Mouse (Mus musculus): ENCODE results near the gene Hspbap1.

Hspbap1 gene

DNA sequence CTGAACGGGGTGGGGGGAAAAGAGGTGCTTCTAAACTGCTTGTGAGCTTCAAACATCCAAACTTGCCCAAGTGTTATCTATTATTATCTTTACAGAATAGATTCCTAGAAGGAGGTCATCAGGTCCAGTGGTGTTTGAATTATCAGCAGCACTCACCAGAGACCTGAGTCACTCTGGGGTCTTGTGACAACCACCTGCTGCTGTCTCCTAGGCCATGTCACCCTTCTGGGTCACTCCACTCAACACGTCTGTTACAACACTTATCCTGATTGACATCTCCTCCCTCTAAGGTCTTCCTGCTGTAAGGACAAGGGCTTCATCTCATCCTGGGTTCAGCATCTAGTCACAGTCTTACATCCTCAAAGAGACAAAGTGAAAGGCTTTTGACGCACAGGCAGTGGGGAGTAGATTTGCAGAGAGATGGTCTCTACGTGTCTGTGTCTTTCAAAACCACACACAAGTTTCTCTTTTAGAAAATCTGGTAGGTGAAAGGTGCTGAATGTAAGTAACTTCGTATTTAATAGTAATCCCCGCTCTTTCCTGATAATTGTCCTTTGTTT is 21.9 kb downstream of the Hspbap1 start:
- DNase-seq (ENCODE audit: extremely low spot score): no peak

GRCm38 (mm10) chr16:35802163-35802562 is 32.0 kb downstream of the Hspbap1 start:
- DNase-seq (ENCODE audit: extremely low spot score): no peak

- DNase-seq (ENCODE audit: extremely low spot score): no peak
Observed at GRCm38 (mm10) chr16:35803723-35804122, 33.5 kb downstream of the Hspbap1 start.

DNA sequence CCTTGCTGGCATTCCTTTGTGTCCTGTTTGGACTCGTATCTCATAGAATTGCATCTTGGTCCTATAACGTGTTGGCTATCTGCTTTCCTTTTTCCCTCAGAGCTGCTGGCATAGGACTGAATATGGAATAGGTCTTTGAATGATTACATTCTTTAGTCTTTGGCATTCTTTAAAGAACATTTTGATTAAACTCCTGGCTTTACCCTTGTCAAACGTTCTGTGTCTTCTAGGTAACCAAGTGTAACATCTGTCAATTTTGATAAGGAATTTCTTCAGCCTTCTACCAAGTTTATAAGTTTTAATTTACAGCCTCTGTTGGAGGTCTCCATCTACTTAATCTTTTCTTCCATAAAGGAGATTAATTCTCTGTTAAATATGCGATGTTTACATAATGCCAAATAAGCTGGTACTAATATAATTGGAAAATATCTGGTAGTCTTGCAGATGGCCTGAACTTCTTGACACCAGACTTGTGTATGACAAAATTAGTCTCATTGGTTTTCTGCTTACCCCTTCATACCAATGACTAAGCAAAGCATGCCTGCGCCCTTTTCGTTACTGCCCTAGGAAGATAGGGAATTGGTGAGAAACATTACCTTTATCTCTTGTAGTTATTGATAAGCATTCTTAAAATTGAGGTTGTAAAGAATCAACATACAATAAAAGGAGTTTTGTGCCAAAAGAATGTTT is 36.9 kb downstream of the Hspbap1 start:
- no peak for DNase-seq (ENCODE audit: extremely low spot score)

- DNase-seq (ENCODE audit: extremely low spot score): no peak
Observed at GRCm38 (mm10) chr16:35807663-35807992, 37.5 kb downstream of the Hspbap1 start.

- no peak for DNase-seq (ENCODE audit: extremely low spot score)
Observed at GRCm38 (mm10) chr16:35808838-35809237, 38.7 kb downstream of the Hspbap1 start.

GRCm38 (mm10) chr16:35813119-35813518 is 42.9 kb downstream of the Hspbap1 start:
- no peak for DNase-seq (ENCODE audit: extremely low spot score)

DNA sequence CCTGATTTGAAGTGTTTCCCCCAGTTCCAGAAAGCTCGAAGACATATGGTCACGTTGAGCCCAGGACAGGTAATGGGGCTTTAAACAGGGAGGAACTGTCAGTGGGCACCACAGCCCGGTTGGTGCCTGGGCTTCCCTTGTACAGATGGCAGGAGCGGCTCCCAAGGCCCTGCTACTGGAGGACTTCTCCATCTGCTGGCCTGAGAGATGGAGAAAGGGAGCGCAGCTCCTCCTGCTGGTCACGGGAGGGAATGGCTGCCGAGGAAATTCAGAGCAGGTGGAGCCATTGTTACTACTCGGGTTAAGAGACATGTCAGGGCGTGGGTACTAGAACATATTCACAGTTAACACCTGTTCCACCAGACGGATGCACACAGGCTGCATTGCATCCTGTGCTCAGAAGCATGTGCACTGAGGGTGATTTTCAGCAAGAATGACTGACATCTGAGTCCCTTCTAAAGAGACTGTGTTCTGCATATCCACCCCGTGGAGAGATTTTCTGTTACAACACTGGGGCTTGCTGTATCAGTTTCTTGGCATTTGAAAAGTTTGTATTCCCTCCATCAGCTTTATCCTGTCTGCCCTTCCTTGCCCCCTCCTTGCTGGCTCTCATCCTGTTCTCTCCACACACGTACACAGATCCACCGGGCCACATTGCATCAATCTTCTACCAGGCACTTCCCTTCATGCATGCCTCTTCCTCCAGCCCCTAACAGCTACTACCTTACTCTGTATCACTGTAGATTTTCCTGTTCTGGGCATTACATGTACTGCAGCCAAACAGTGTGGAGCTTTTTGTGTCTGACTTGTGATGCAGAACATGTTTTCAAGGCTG is 47.3 kb downstream of the Hspbap1 start:
- DNase-seq (ENCODE audit: extremely low spot score): peak; percentile 82

DNA sequence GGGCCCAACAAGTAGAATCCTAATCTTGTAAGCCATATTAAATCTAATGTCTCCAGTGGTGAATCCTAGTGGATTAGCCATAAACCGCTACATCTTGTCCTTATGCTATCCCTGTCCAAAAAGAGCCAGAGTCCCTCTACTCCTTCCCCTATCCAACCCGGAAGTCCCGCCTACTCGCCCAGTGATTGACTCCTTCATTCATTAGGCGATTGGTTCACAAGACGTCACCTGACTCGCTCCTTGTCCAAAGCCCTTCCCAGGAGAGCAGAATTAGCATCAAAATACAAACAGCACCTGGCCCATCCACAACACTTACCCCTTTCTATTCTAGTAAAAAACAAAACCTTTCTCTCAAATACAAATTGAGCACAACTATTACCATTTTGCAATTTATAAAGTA is 59.8 kb downstream of the Hspbap1 start:
- no peak for DNase-seq (ENCODE audit: extremely low spot score)

DNA sequence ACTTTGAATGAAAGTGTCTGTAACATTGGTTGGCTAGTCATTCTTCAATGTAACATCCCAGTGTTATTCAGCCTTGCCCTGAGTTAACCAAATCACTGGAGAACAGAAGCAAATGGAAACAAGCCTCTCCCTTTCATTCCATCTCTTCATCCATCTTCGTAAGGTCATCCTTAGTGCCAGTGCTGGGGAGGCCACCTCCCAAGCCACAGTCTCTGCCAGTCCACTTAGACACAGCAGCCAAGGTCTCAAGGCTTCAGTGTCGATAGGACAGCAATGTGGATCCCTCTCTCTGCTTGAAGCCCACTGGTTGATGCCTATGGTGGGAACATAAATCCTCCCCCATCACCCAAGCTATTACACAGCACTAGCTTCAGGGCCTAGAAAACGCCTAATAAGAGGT is 62.8 kb downstream of the Hspbap1 start:
- no peak for DNase-seq (ENCODE audit: extremely low spot score)

- no peak for DNase-seq (ENCODE audit: extremely low spot score)
Observed at GRCm38 (mm10) chr16:35834653-35835052, 64.5 kb downstream of the Hspbap1 start.

GRCm38 (mm10) chr16:35839680-35840079 is 69.5 kb downstream of the Hspbap1 start:
- DNase-seq (ENCODE audit: extremely low spot score): peak; percentile 25

- DNase-seq (ENCODE audit: extremely low spot score): no peak
Observed at GRCm38 (mm10) chr16:35847138-35847537, 77.0 kb downstream of the Hspbap1 start.

- no peak for DNase-seq (ENCODE audit: extremely low spot score)
Observed at GRCm38 (mm10) chr16:35855846-35856245, 85.7 kb downstream of the Hspbap1 start.

DNA sequence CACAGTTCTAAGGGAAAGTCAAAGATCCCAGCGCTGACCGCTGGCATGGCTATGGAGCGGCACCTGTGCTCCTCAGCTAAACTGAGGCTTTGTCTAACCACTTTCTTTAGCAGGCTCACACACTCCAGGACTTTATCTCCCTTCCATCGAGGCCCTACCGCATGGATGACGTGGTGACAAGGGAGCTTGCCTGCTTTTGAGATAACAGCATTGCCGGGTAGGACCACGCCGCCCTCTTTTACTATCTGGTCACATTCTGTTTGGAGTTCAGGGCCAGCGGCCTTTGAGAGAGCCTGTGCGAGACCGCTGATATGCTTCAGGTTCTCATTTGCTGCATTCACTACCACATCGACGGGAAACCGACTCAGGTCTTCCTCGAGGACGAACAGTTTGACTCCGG is 86.6 kb downstream of the Hspbap1 start:
- DNase-seq (ENCODE audit: extremely low spot score): no peak

- DNase-seq (ENCODE audit: extremely low spot score): no peak
Observed at GRCm38 (mm10) chr16:35860236-35860635, 90.1 kb downstream of the Hspbap1 start.

- DNase-seq (ENCODE audit: extremely low spot score): no peak
Observed at GRCm38 (mm10) chr16:35862057-35862456, 91.9 kb downstream of the Hspbap1 start.

- no peak for DNase-seq (ENCODE audit: extremely low spot score)
Observed at GRCm38 (mm10) chr16:35867726-35868125, 97.6 kb downstream of the Hspbap1 start.

GRCm38 (mm10) chr16:35869126-35869525 is 99.0 kb downstream of the Hspbap1 start:
- no peak for DNase-seq (ENCODE audit: extremely low spot score)

DNA sequence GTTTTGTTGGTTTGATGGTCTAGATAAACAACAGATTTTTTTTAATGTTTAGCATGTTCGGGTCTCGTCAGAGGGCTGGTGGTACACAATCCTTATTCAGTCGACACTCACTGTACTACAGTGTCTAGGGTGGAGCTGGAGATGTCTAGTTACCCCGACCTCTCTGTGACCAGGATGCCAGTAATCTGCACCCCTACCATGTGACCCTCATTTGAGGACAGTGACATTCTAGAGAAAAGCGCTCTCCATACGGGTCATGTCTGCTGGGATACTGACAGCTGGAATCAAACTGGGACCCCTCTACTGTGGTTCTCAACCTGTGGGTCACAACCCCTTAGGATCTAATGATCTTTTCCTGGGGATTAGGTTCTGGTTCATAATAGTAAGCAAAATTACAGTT is 99.5 kb downstream of the Hspbap1 start:
- no peak for DNase-seq (ENCODE audit: extremely low spot score)

- peak; percentile 39 for DNase-seq (ENCODE audit: extremely low spot score)
Observed at GRCm38 (mm10) chr16:35870581-35871047, 100.4 kb downstream of the Hspbap1 start.

DNA sequence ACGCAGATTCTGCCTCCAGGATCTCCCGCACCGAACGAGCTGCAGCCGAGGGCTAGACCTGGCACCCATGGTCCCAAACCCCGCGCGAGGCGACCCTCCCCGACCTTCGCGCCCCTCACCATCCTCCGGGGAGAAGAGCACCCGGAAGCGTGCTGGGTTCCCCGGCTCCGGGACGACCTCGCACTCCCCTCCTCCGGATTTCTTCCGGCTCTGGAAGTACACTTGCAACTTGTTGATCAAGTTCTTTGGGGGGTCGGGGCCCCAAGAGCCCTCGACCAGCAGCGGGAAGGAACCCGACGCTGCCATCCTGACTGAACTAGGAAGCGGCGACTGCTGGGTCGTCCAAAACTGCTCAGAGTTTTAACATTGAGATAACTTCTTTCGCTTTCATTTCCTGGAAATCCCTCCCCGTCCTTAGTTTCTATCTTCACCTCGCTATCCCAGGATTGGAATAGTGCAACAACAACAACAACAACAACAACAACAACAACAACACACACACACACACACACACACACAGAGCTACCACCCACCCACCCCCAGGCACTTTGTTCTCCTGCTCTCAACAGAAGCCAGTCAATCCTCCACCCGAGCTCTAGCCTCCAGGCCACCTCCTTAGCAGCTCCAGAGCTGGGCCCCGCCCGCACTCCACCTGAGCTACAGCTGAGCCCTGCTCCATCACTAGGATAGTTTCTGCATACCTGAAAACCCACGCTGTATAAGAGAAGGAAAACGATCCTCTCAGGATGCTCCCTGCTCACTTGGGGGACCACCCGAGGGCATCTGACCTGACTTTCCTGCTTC is 101.1 kb downstream of the Hspbap1 start, which contains the start of gene Parp14:
Gene Parp14, minus strand, starts transcription at position 497 of the 804 bp plus-strand sequence.
- DNase-seq (ENCODE audit: extremely low spot score): peak; percentile 40

All from embryo, embryonic 9.5 days (tissue).